Mouse (Mus musculus): ENCODE results near the gene Vti1a. TPM values are rescaled to one million over a fixed set of nuclear protein-coding genes. Genes with fewer than 3 reads are reported as not detected.

The Vti1a gene
- polyA plus RNA-seq, 1 experiment from 2014 or later, result 28.4 TPM

- Histone ChIP-seq H3K9me3 (ENCODE audit: control insufficient read depth, low read length) (no peaks in the 10 kb centered on the region), H3K9ac (ENCODE audit: low read length) (no peak overlapping the region), H3K4me1 (replicated peaks; ENCODE audit: control insufficient read depth, insufficient read depth, low read length) (peaks cover 6% of the 10 kb centered on the region), H3K4me2 (ENCODE audit: low read depth, low read length, severe bottlenecking) (no peak overlapping the region), H3K27me3 (ENCODE audit: control insufficient read depth, insufficient read depth, low read length) (no peaks in the 10 kb centered on the region), H3K36me3 (ENCODE audit: control insufficient read depth, insufficient read depth, low read length) (no peaks in the 10 kb centered on the region), H3K4me3 (ENCODE audit: low read depth, low read length) (no peak overlapping the region), H3K27ac (ENCODE audit: low read depth, low read length) (no peak overlapping the region)
- 83% methylated on average over 5 of the region's 5 CpGs for whole genome bisulfite sequencing
- DNase-seq (ENCODE audit: low spot score) (no peak), ATAC-seq (replicated peaks; ENCODE audit: low FRiP score) (no peak)
These were observed 3.4 kb downstream of the Vti1a start for GRCm38 (mm10) chr19:55319521-55319920.

DNA sequence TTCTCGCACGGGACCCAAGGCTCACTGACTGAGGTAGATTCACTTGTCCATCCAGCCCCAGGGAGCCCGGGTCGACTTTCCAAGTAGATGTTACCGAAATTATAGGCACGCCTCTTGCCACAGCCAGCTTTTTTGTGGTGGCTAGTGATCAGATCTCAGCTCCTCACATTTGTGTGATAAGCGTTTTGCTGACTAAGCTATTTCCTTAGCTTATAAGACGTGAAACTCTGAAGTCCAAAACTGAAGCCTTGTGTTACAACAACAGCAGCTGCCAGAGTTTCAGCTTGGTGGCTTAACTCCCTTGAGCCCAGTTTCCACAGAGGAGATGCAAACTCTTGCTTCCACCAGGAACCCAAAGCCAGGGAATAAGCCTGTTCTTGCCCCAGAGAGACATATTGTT is 6.5 kb downstream of the Vti1a start:
- H3K4me2 ChIP-seq (ENCODE audit: low read depth, low read length, severe bottlenecking), result no peak overlapping the region
- no peaks in the 10 kb centered on the region for H3K27me3 ChIP-seq (ENCODE audit: control insufficient read depth, insufficient read depth, low read length)
- H3K36me3 ChIP-seq (ENCODE audit: control insufficient read depth, insufficient read depth, low read length), result no peaks in the 10 kb centered on the region
- H3K27ac ChIP-seq (ENCODE audit: low read depth, low read length), result no peak overlapping the region
- no peak overlapping the region for H3K9ac ChIP-seq (ENCODE audit: low read length)
- H3K9me3 ChIP-seq (ENCODE audit: control insufficient read depth, low read length), result no peaks in the 10 kb centered on the region
- 93% methylated on average over 8 of the region's 8 CpGs for WGBS
- no peak for ATAC-seq (replicated peaks; ENCODE audit: low FRiP score)
- DNase-seq (ENCODE audit: low spot score), result no peak
- no peaks in the 10 kb centered on the region for H3K4me1 ChIP-seq (replicated peaks; ENCODE audit: control insufficient read depth, insufficient read depth, low read length)
- no peak overlapping the region for H3K4me3 ChIP-seq (ENCODE audit: low read depth, low read length)

GRCm38 (mm10) chr19:55327510-55327909 is 11.4 kb downstream of the Vti1a start:
- Histone ChIP-seq H3K9me3 (ENCODE audit: control insufficient read depth, low read length) (no peaks in the 10 kb centered on the region), H3K4me3 (ENCODE audit: low read depth, low read length) (no peak overlapping the region), H3K4me2 (ENCODE audit: low read depth, low read length, severe bottlenecking) (no peak overlapping the region), H3K9ac (ENCODE audit: low read length) (no peak overlapping the region), H3K27ac (ENCODE audit: low read depth, low read length) (no peak overlapping the region), H3K36me3 (ENCODE audit: control insufficient read depth, insufficient read depth, low read length) (no peaks in the 10 kb centered on the region), H3K4me1 (replicated peaks; ENCODE audit: control insufficient read depth, insufficient read depth, low read length) (no peaks in the 10 kb centered on the region), H3K27me3 (ENCODE audit: control insufficient read depth, insufficient read depth, low read length) (no peaks in the 10 kb centered on the region)
- DNase-seq (ENCODE audit: low spot score) (no peak), ATAC-seq (replicated peaks; ENCODE audit: low FRiP score) (no peak)
- WGBS, result 92% methylated on average over 4 of the region's 4 CpGs

DNA sequence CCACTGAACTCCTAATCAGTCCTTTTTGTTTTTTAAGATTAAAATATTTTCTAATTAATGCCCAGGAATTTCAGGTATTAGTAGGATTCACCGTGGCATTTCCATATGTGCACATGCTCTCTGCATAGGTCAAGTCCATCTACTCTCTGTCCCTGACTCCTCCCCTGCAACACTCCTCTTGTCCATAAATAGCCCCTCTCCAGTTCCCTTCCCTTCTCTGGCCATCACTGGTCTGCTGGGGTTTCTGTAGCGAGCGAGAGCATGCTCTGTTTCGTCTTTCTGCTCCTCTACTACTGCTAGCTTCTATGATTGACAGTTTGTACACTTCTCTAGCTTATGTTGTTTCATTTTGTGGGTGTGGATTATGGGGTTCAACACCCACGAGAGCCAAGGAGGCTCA is 15.7 kb downstream of the Vti1a start:
- Histone ChIP-seq H3K27me3 (ENCODE audit: control insufficient read depth, insufficient read depth, low read length) (no peaks in the 10 kb centered on the region), H3K4me1 (replicated peaks; ENCODE audit: control insufficient read depth, insufficient read depth, low read length) (no peaks in the 10 kb centered on the region), H3K36me3 (ENCODE audit: control insufficient read depth, insufficient read depth, low read length) (no peaks in the 10 kb centered on the region), H3K9me3 (ENCODE audit: control insufficient read depth, low read length) (no peaks in the 10 kb centered on the region), H3K4me3 (ENCODE audit: low read depth, low read length) (no peak overlapping the region), H3K27ac (ENCODE audit: low read depth, low read length) (no peak overlapping the region), H3K9ac (ENCODE audit: low read length) (no peak overlapping the region), H3K4me2 (ENCODE audit: low read depth, low read length, severe bottlenecking) (no peak overlapping the region)
- ATAC-seq (replicated peaks; ENCODE audit: low FRiP score) (no peak), DNase-seq (ENCODE audit: low spot score) (no peak)
- 91% methylated on average over 5 of the region's 5 CpGs for WGBS

DNA sequence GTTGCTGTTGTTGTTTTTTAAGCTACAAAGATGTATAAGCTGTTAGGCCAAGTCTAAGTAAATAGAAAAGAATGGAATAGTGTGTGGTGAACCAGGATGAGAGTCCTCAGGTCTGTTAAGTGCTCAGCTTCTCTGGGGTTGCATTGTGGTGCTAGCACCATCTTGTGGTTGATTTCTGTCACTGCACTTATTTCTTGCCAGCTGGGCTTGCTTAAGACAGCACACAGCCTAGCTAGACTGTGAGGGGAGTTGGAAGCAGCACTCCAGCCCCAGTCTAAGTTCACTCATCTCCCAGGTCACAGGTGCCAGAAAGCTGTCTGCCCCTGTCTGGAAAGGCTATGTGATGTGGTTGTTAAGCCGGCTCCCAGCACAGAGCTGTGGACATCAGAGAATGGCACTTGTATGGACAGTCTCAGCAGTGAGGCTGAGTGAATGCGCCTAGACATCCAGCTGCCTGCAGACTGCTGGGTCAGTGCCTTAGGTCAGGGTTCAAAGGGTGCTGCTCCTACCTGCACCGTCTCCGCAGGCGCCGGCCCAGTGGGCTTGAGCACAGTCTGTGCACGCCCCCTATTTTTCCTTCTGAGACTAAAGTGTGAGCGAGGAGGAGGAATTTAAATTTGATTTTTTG is 16.7 kb downstream of the Vti1a start:
- 96% methylated on average over 8 of the region's 8 CpGs for WGBS
- Histone ChIP-seq H3K9me3 (ENCODE audit: control insufficient read depth, low read length) (no peaks in the 10 kb centered on the region), H3K4me3 (ENCODE audit: low read depth, low read length) (no peak overlapping the region), H3K4me1 (replicated peaks; ENCODE audit: control insufficient read depth, insufficient read depth, low read length) (no peaks in the 10 kb centered on the region; the same call in 1 of the 2 replicates), H3K27me3 (ENCODE audit: control insufficient read depth, insufficient read depth, low read length) (no peaks in the 10 kb centered on the region), H3K4me2 (ENCODE audit: low read depth, low read length, severe bottlenecking) (no peak overlapping the region), H3K27ac (ENCODE audit: low read depth, low read length) (no peak overlapping the region), H3K36me3 (ENCODE audit: control insufficient read depth, insufficient read depth, low read length) (no peaks in the 10 kb centered on the region), H3K9ac (ENCODE audit: low read length) (no peak overlapping the region)
- ATAC-seq (replicated peaks; ENCODE audit: low FRiP score), result peak; percentile 66; the same call in 1 of the 2 replicates
- DNase-seq (ENCODE audit: low spot score), result peak; percentile 76

DNA sequence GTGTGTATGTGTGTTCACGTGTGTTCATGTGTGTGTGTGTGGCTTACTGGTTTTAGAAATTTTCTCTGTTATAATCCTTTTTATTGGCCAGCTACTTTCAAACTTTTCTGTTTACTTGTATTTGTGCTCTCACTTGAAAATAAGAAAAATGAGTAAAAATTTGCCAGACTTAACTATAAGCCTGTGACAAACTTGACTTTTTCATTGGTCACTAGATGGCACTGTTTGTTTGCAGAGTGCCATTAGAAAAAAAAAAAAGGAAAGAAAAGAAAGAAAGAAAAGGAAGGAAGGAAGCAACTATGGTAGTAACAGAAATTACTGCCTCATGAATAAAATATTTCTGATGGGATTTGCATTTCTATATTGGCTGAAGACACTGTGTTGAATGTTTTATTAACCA is 19.8 kb downstream of the Vti1a start:
- Histone ChIP-seq H3K27ac (ENCODE audit: low read depth, low read length) (no peak overlapping the region), H3K4me3 (ENCODE audit: low read depth, low read length) (no peak overlapping the region), H3K4me2 (ENCODE audit: low read depth, low read length, severe bottlenecking) (no peak overlapping the region), H3K36me3 (ENCODE audit: control insufficient read depth, insufficient read depth, low read length) (no peaks in the 10 kb centered on the region), H3K9ac (ENCODE audit: low read length) (no peak overlapping the region), H3K9me3 (ENCODE audit: control insufficient read depth, low read length) (no peaks in the 10 kb centered on the region), H3K4me1 (replicated peaks; ENCODE audit: control insufficient read depth, insufficient read depth, low read length) (no peaks in the 10 kb centered on the region; the same call in 1 of the 2 replicates), H3K27me3 (ENCODE audit: control insufficient read depth, insufficient read depth, low read length) (no peaks in the 10 kb centered on the region)
- ATAC-seq (replicated peaks; ENCODE audit: low FRiP score) (no peak), DNase-seq (ENCODE audit: low spot score) (no peak)
- 95% methylated on average over 1 of the region's 1 CpGs for WGBS

DNA sequence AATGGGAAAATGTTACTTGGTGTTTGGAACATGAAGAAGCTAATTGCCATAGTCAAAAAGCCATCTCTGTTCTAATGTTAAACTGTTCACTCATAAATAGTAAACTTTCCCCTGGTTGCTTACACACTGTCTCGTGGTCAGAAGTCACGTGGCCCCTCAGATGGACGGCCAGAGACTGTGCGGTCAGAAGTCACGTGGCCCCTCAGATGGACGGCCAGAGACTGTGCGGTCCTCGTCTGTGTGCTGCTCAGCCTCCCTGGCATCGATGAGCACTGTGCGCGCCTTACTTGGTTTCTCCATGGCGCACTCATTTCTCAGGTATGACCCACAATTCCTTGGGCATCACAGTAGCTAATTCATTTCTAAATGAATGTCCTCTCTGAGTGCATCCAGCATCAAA is 20.3 kb downstream of the Vti1a start:
- DNase-seq (ENCODE audit: low spot score) (no peak), ATAC-seq (replicated peaks; ENCODE audit: low FRiP score) (no peak)
- H3K27me3 ChIP-seq (ENCODE audit: control insufficient read depth, insufficient read depth, low read length), result no peaks in the 10 kb centered on the region
- H3K36me3 ChIP-seq (ENCODE audit: control insufficient read depth, insufficient read depth, low read length), result no peaks in the 10 kb centered on the region
- H3K9ac ChIP-seq (ENCODE audit: low read length), result no peak overlapping the region
- no peak overlapping the region for H3K27ac ChIP-seq (ENCODE audit: low read depth, low read length)
- H3K4me2 ChIP-seq (ENCODE audit: low read depth, low read length, severe bottlenecking), result no peak overlapping the region
- 87% methylated on average over 12 of the region's 12 CpGs for WGBS
- no peaks in the 10 kb centered on the region; the same call in 1 of the 2 replicates for H3K4me1 ChIP-seq (replicated peaks; ENCODE audit: control insufficient read depth, insufficient read depth, low read length)
- H3K9me3 ChIP-seq (ENCODE audit: control insufficient read depth, low read length), result no peaks in the 10 kb centered on the region
- no peak overlapping the region for H3K4me3 ChIP-seq (ENCODE audit: low read depth, low read length)

DNA sequence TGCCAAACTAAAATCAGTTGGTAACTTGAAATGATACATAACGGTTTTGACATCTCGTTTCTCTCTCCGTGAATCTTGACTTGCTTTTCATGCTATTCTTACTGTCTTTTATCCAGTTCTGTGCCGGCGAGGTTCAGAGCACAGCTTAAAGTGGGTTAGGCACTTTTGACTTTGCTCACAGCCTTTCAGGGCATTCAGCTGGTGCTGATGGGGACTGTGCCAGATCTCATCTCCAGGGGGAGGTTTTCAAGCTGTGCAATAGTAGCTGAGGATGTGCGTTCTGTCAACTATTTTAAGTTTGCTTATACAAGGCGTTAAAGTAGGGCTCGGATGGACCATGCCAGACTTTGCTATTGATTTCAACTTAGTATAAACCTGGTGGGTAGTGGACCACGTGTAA is 21.0 kb downstream of the Vti1a start:
- Histone ChIP-seq H3K9me3 (ENCODE audit: control insufficient read depth, low read length) (no peaks in the 10 kb centered on the region), H3K4me1 (replicated peaks; ENCODE audit: control insufficient read depth, insufficient read depth, low read length) (no peaks in the 10 kb centered on the region; the same call in 1 of the 2 replicates), H3K36me3 (ENCODE audit: control insufficient read depth, insufficient read depth, low read length) (no peaks in the 10 kb centered on the region), H3K27ac (ENCODE audit: low read depth, low read length) (no peak overlapping the region), H3K4me2 (ENCODE audit: low read depth, low read length, severe bottlenecking) (no peak overlapping the region), H3K9ac (ENCODE audit: low read length) (no peak overlapping the region), H3K4me3 (ENCODE audit: low read depth, low read length) (no peak overlapping the region), H3K27me3 (ENCODE audit: control insufficient read depth, insufficient read depth, low read length) (no peaks in the 10 kb centered on the region)
- DNase-seq (ENCODE audit: low spot score) (no peak), ATAC-seq (replicated peaks; ENCODE audit: low FRiP score) (no peak)
- 79% methylated on average over 9 of the region's 9 CpGs for WGBS

DNA sequence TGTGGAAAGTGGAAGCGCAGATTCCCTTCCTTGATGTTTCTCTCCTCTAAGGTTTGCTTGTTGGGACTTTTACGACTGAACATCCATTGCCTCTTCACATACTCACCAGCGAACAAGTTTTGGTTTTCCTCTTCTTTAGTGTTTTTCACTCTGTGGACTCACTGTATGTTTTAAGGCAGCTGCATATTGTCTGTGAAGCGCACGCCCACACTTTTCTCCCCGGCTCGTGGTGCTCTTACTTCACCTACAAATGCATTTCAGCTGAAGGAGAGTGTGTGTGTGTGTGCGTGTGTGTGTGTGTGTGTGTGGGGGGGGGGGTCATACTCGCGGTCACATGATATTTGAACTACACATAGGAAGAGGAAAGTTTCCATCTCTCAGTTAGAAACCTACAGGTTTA is 21.6 kb downstream of the Vti1a start:
- no peak overlapping the region for H3K9ac ChIP-seq (ENCODE audit: low read length)
- H3K4me3 ChIP-seq (ENCODE audit: low read depth, low read length), result no peak overlapping the region
- no peak overlapping the region for H3K27ac ChIP-seq (ENCODE audit: low read depth, low read length)
- ATAC-seq (replicated peaks; ENCODE audit: low FRiP score) (no peak), DNase-seq (ENCODE audit: low spot score) (no peak)
- no peaks in the 10 kb centered on the region for H3K9me3 ChIP-seq (ENCODE audit: control insufficient read depth, low read length)
- no peaks in the 10 kb centered on the region for H3K27me3 ChIP-seq (ENCODE audit: control insufficient read depth, insufficient read depth, low read length)
- no peaks in the 10 kb centered on the region; the same call in 1 of the 2 replicates for H3K4me1 ChIP-seq (replicated peaks; ENCODE audit: control insufficient read depth, insufficient read depth, low read length)
- H3K36me3 ChIP-seq (ENCODE audit: control insufficient read depth, insufficient read depth, low read length), result no peaks in the 10 kb centered on the region
- no peak overlapping the region for H3K4me2 ChIP-seq (ENCODE audit: low read depth, low read length, severe bottlenecking)
- WGBS, result 91% methylated on average over 10 of the region's 10 CpGs

Measured in forebrain, embryonic 11.5 days (tissue).